In the genomic region with DNA sequence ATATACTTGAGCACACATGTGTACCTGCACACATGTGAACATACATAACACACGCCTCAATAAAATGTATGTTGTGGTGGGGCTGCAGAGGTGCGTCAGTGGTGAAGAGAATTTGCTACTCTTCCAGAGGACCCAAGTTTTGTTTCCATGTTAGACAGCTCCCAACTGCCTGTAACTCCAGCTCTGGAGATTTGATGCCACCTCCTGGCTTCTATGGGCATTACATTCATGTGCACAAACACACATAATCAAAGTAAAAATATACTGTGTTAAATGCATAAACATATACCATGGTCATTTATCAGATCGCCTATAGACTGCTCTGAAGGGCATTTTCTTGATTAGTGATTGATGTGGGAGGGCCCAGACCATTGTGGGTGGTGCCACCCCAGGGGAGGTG, we compare ENCODE assay signal across 9 mouse cellular contexts. TPM values are rescaled to one million over a fixed set of nuclear protein-coding genes. Genes with fewer than 3 reads are reported as not detected.
DNase-seq lines count a peak whose midpoint lies in the region; ATAC-seq lines count a peak whose summit lies in the region.
"Had no signal": no experiment of that assay in that cellular context is flagged by ENCODE, and none has a peak within 500 bp of the region (broad histone marks: within the 10 kb centered on the region; RNA-seq: fewer than 3 reads in every experiment).

No protein-coding gene starts in this region.

- H3K4me3 ChIP-seq in forebrain, embryonic 10.5 days: no peak overlapping the region
- no peak overlapping the region for H3K4me3 ChIP-seq in forebrain, embryonic 12.5 days (replicated peaks)
- H3K4me3 ChIP-seq: neural tube, embryonic 13.5 days had no signal

- H3K4me2 ChIP-seq in forebrain, embryonic 12.5 days: no peak overlapping the region
- H3K4me2 ChIP-seq: neural tube, embryonic 13.5 days had no signal

- H3K36me3 ChIP-seq in forebrain, embryonic 10.5 days (replicated peaks): peaks cover 10% of the 10 kb centered on the region
- no peaks in the 10 kb centered on the region for H3K36me3 ChIP-seq in forebrain, embryonic 12.5 days (replicated peaks)
- H3K36me3 ChIP-seq: neural tube, embryonic 13.5 days had no signal

- WGBS in forebrain, embryonic 10.5 days: 58% methylated on average over 3 of the region's 3 CpGs
- 55% methylated on average over 3 of the region's 3 CpGs for WGBS in forebrain, embryonic 12.5 days

- ATAC-seq in forebrain, embryonic 12.5 days (ENCODE audit: low FRiP score): no peak

- no peaks in the 10 kb centered on the region for H3K27me3 ChIP-seq in forebrain, embryonic 10.5 days (ENCODE audit: poor library complexity, severe bottlenecking)
- no peaks in the 10 kb centered on the region for H3K27me3 ChIP-seq in forebrain, embryonic 12.5 days
- H3K27me3 ChIP-seq: neural tube, embryonic 13.5 days had no signal

- no peaks in the 10 kb centered on the region for H3K9me3 ChIP-seq in forebrain, embryonic 10.5 days
- H3K9me3 ChIP-seq in forebrain, embryonic 12.5 days: no peaks in the 10 kb centered on the region
- H3K9me3 ChIP-seq: neural tube, embryonic 13.5 days had no signal

- H3K27ac ChIP-seq in forebrain, embryonic 10.5 days: no peak overlapping the region
- no peak overlapping the region for H3K27ac ChIP-seq in forebrain, embryonic 12.5 days
- H3K27ac ChIP-seq: neural tube, embryonic 13.5 days had no signal

- peak; percentile 35 for DNase-seq in forebrain, embryonic 10.5 days (ENCODE audit: extremely low spot score, low spot score)
- DNase-seq in MEL-GATA-1-ER (ENCODE audit: extremely low read depth, low read depth): peak; percentile 56
- peak; percentile 46 for DNase-seq in cerebellum, adult 9-11 months
- peak; percentile 50 for DNase-seq in gastrocnemius, postnatal 10 days
- DNase-seq in layer of hippocampus, adult 9-10 months (ENCODE audit: low spot score): peak; percentile 67
- DNase-seq in lung, postnatal 10 days: peak; percentile 84
- peak; percentile 19 for DNase-seq in skeletal muscle tissue, adult 2 months (ENCODE audit: low read depth, low spot score)

- H3K4me1 ChIP-seq in forebrain, embryonic 10.5 days: peaks cover 27% of the 10 kb centered on the region
- peaks cover 16% of the 10 kb centered on the region for H3K4me1 ChIP-seq in forebrain, embryonic 12.5 days

- no peak overlapping the region for H3K9ac ChIP-seq in forebrain, embryonic 12.5 days
- H3K9ac ChIP-seq: neural tube, embryonic 13.5 days had no signal

RNA-seq across cellular contexts. Expression of a gene that starts 2.2 kb away (rescaled TPM):
- polyA plus RNA-seq in forebrain, embryonic 10.5 days (2016; fragmentation: Nextera tagmentation; extraction: Ambion mirVana): 3.6 and 4.1 TPM in 2 replicates
- 1.9 and 3.3 TPM in 2 replicates for polyA plus RNA-seq in forebrain, embryonic 12.5 days (2016; fragmentation: Nextera tagmentation; extraction: Ambion mirVana)
- under 1 TPM in 1 of 2 experiments, not detected in 1; 0.43 TPM for total RNA-seq in gastrocnemius, postnatal 10 days (2021)

RNA-seq across cellular contexts. Expression of a gene that starts 2.3 kb away (rescaled TPM):
- 96.0 and 106 TPM in 2 replicates for polyA plus RNA-seq in forebrain, embryonic 10.5 days (2016; fragmentation: Nextera tagmentation; extraction: Ambion mirVana)
- 94.9 and 96.7 TPM in 2 replicates for polyA plus RNA-seq in forebrain, embryonic 12.5 days (2016; fragmentation: Nextera tagmentation; extraction: Ambion mirVana)
- total RNA-seq in gastrocnemius, postnatal 10 days (2021): 10 to 100 TPM; 17.7 to 24.0 TPM

Comparison
In these comparisons a context has a peak if more than half of its experiments do, and no peak if none do; other contexts are left out.
1. DNase-seq: peak in every context shown above with its lines; median percentile 84 in lung, postnatal 10 days; 67 in layer of hippocampus, adult 9-10 months; 56 in MEL-GATA-1-ER; 50 in gastrocnemius, postnatal 10 days; 46 in cerebellum, adult 9-11 months; 35 in forebrain, embryonic 10.5 days; 19 in skeletal muscle tissue, adult 2 months.